Mouse (Mus musculus) right cerebral cortex, postnatal 36 days (tissue): ENCODE data around the gene Rnf130.

Experiments
- DNase-seq, 2 experiments: peaks; one replicate each; pipeline ENCODE4 v3.0.0; 2022; ENCODE audit warnings: low spot score in 2 of 2, mixed read lengths in 1 of 2

Gene Rnf130

DNA sequence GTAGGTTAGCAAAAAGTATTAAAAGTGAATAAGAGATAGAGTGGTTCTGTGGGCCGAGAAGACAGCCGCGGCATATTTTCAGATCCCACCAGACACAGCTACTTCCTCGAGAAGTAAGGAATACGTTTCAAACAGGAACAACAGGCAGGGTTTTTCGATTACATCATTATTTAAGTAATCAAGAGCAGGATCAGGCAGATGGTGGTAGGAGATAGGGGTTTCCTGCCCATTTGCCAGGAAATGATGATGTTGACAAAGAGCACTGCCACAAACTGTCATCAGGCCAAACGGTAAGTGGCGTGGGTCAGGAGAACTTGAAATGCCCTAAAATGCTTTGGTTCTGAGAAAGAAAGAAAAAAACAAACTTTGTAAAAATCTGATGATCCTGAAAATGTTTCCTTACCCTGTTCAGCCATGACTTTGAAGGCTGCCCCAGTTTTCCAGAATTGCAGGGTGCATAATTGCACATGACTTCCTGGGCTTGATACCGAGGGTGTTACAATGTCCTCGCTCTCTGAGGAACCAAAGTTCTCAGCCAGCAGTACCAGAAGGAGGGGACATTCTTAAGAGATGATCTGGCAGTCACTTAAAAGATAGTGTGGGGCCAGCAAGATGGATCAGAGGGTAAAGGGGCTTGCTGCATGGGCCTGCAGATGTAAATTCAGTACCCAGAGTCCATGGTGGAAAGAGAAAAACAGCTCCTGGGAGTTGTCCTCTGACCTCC is 109.2 kb downstream of the Rnf130 start:
- DNase-seq: no peak

GRCm38 (mm10) chr11:50138206-50138822 is 113.2 kb downstream of the Rnf130 start:
- DNase-seq: no peak

GRCm38 (mm10) chr11:50139571-50139970 is 114.4 kb downstream of the Rnf130 start:
- no peak for DNase-seq

- no peak for DNase-seq
Observed at GRCm38 (mm10) chr11:50145529-50145928, 120.4 kb downstream of the Rnf130 start.

DNA sequence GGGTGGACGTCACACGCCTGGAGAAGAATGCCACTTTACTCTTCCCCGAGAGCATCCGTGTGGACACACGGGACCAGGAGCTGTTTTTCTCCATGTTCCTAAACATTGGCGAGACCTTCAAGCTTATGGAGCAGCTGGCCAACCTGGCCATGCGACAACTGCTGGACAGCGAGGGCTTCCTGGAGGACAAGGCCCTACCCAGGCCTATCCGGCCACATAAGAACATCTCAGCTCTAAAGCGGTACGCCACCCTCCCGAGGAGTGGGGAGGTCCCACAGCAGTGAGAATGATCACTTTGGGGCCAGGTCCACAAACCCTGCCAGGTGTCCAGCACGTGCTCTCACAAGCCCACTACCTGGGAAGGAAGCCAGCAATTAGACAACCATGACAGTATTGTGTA is 121.0 kb downstream of the Rnf130 start:
- DNase-seq: no peak

GRCm38 (mm10) chr11:50147267-50147957 is 122.3 kb downstream of the Rnf130 start:
- DNase-seq: no peak

DNA sequence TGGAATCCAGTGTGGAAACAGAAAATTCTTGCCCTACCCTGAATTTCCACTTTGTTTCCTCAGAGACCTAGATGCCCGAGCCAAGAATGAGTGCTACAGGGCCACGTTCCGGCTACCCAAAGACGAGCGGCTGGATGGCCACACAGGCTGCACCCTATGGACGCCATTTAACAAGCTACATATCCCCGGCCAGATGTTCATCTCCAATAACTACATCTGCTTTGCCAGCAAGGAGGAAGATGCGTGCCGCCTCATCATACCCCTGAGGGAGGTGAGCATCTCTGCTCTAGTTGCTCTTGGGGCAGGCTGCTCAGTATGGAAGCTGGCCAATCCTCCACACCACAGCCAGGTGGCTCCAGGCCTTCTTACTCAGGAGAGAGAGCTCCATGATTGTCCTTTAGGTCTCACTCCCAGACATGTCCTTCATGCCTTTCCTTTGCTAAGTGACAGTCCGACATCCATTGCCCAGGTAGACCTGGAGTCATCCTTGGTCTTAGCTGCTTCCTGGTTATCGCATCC is 122.9 kb downstream of the Rnf130 start:
- no peak for DNase-seq

DNA sequence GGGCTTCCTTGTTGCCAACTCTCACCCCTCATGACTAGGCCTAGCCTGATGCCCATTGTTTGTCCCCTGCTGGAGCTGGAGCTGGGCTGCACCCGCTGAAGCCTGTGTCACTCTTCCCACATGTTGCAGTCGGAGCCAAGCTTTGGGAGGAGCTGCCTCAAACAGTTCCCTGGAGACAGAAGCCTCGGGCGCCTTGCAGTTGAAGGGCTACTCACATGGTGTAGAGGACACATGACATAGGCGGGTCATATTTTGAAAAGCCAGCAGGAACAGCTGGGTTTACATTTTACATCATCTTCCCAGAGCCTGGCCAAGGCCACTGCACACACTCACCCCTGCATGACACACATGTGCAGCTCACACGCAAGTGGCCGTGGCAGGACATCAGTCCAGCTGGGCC is 124.1 kb downstream of the Rnf130 start:
- no peak for DNase-seq

DNA sequence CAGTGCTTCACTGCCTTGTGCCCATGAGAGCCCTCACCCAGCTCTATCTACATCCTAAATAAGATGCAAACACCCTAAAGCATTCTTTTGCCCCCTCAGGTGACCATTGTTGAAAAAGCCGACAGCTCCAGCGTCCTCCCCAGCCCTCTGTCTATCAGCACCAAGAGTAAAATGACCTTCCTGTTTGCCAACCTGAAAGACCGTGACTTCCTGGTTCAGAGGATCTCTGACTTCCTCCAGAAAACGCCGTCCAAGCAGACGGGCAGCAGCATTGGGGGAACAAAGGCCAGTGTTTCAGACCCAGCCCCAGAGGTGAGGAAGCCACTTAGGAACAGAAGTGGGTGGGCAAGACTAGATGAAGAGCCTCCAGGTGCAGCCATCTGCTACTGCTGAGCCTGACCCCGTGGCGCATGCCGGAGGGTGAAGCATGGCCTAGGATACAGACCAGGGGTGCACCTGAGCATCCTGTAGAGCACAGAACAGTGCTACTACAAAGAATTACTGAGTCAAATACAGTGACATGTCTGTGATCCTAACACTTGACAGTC is 124.5 kb downstream of the Rnf130 start:
- DNase-seq: no peak

DNA sequence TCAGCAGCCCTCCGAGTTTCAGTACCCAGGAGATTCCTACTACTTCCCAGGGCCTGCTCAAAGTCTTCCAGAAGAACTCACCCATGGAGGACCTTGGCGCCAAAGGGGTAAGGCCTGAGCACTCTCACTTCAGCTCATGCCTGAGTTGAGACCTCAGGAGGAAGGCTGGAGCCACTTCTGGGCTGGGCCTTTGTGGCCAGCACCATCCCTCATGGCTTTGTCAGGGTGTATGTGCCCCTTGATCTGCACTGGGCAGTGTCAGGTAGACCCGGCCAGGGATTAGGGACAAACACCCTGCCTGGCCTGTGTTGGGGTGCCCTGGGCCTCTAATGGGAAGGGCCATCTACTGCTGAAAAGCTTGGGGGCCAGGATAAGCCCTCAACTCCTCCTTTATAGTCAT is 126.2 kb downstream of the Rnf130 start:
- no peak for DNase-seq

DNA sequence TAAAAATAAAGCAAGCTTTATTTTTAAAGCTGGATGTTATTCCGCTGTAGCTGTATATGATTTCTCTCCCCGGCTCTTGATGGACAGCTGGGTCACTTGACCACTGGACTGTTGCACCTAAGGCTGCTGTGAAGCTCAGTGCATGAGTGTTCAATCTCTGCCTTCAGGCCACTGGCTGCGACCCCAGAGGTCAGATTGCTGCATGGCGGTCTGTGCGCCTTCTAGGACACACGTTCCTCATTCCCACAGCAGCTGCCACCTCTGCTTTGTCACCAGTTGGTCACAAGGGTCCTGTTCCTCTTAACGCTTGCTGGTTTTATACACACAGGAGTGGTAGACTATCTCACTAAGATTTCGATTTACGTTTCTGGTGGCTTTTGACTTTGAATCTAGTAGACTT is 129.0 kb downstream of the Rnf130 start:
- no peak for DNase-seq
